Mouse (Mus musculus) regulatory T cell (primary cell): ENCODE results near the gene Pfkfb2.

Source experiments
- in situ Hi-C: fragments of 300-600 bp; cut with MboI, MseI; formaldehyde crosslinking; loops from one replicate; pipeline ENCODE4 v1.15.1; 2025; ENCODE audit warnings: high pct_unique_total_duplicates

Gene Pfkfb2

DNA sequence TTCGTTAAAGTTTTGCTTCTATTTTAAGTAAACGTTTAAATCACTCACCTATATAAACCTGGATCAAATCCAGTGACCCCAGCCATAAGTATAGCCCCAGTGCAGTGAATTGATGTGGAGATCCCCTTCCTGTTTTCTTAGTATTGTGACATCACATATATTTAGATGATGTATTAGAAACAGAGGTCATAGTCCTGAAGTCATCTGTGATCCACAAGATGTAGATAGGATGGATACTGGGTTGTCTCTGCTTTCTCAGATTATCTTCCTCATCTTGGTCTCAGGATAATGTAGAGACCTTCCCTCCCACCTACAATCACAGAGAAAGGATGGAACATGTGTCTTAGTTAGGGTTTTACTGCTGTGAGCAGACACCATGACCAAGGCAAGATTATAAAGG lies at the start of gene Pfkfb2:
Pfkfb2 (minus strand) TSS at position 101 of the 400 bp plus-strand sequence.
- in situ Hi-C loops = no loop called here

DNA sequence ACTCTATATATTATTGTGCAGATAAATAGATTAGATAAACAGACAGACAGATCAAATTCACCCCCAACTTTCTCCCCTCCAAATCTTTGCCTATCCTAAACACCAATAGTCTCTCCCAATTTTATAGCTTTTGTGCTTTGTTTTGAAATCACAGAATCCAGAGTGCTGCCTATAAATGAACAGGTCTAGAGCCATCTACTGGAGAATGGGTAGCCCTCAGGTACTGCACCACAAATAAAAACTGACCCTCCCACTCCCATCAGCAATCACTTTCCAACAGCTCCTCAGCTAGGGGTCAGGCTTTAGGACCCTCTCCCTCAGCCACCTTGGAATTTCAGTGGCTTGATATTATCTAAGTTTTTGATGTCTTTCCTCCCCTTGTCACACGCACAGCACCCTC lies 47.6 kb upstream of the Pfkfb2 start:
- in situ Hi-C loops = no loop called here

DNA sequence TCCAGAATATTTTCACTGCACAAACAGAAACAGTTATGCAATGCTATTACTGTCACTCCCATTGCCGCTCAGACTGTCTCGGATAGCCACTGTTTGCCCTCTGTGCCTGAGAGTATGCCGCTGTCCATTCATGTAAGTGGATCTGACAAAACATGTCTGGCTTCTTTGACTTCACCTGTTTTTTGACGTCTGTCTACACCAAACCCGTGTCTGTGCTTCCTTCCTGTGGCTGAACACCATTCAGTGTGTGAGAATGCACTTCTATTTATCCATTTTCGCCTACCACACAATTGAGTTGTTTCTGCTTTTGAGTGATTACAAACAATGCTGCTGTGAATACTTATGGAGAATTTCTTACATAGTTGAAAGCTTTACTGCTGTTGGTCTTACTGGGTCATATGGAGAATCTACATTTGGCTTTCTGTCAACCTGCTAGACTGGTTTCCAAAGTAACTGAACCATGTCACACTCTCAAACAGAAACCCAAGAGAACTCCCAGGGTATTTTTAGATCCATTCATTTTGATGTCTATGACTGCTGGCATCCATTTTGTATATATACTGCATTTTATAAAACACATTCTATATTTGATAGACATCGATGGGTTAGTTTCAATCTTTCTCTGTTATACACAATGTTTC lies 46.8 kb upstream of the Pfkfb2 start:
- in situ Hi-C loops = no loop called here

DNA sequence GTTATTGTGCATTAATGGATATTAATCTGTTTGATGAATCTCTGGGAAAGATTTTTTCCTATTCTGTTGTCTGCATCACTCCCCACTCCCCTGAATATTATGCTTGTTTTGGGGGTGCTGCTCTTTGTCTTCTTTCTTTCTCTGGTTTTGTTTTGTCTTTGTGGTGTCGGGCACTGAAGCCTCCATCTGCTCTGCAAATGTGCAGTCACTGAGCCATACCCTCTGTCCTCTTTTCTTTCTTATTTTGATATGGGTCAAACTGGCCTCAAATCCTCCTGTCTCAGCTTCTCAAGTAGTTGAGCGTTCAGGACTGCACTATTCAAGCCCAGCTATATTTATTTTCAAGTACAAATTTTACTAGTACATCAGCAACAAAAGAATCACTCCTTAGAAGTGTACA lies 46.2 kb upstream of the Pfkfb2 start:
- in situ Hi-C loops = no loop called here

DNA sequence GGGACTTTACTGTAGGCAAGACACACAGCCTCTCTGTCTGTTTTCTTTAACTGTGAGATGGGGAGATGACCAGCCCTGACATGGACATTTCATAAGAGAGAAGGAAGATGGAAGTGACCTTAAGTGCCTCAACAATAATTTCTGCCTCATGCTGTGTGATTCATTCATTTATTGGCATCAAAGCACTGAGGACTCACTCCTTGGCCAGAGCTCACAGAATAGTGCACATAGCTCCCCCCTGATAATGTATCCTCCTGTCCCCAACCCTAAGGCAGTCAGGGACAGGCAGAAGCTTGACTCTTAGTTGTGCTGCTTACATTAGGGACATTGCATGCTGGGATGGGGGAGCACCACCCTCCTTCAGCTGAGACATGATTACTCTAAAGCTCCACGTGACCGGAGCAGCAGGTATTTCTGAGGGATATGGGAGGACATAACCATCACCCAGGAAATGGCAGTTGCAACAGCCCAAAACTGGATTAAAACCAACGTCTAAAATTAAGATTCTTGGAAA lies 42.0 kb upstream of the Pfkfb2 start:
- in situ Hi-C loops = no loop called here

DNA sequence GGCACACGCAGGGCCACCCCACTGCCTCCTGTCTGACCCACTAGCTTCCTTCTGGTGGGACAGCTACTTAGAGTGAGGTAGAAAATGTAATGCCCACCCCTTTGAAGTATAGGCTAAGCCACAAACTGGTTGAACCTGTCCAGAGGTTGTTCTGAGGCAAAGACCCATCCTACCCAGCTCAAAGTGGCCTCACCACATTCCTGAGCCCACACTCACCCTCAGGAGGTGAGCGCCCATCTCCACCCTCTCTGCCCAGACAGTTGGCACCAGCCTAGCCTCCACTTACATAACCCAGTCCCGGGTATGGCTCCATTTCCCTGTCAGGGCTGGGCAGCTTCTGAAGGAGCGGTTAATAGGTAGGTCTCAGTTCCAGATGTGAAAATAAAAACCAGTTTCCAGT lies 41.4 kb upstream of the Pfkfb2 start:
- in situ Hi-C loops = no loop called here

DNA sequence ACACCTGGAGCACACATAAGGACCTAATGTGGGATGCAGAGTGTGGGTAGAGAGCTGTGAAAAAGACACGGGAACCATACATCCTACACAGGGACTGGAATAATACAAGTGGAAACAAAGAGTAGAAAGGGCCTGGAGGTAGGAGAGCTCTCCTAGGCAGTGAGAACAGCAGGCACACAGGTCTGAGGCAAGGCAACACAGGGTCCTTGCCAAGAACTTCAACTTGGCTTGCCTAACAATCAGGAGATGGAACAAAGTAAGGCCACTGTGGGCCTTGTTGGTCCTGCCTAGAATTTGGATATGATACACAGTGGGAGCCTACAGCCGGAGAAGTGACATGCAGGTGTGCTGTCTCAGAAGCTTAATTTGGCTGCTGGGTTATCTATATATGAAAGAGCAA lies 40.9 kb upstream of the Pfkfb2 start:
- in situ Hi-C loops = no loop called here

DNA sequence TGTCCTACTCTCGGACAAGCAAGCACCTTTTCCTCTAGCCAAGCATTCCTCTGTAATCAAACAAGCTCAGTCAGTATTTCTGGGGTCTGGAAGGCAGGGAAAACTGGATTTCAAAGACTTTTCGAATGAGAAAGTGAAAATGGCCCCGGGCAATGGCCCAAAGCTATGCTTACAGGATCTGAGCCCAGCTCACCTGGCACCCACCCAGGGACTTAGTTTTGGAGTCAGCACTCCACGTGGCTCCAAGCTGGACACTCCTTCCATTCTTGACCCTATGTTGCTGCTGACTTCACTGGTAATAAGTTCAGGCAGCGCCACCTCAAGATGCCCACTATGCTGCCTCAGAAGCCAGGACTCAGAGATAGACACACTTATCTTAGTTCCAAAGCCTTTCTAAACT lies 38.0 kb upstream of the Pfkfb2 start:
- in situ Hi-C loops = no loop called here

DNA sequence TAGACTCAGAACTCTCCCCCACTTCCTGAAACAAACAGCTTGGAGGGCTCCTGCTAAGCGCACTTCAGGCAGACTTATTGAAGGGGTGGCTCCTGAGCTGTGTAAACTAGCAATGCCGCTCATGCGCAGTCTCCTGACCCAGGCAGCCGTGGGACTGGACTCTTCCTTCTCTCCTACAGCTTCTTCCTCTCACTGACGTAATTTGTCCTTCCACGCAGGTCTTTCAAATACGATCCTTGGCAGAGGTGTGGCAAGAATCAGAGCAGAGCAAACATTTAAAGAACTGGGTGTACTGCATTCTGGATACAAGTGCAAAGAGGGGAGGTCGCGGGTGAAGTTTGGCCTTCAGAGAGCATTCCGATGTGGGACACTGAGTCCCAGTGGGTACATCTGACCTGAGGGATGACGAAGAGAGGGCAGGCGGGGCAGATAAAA lies 35.0 kb upstream of the Pfkfb2 start:
- in situ Hi-C loops = no loop called here

DNA sequence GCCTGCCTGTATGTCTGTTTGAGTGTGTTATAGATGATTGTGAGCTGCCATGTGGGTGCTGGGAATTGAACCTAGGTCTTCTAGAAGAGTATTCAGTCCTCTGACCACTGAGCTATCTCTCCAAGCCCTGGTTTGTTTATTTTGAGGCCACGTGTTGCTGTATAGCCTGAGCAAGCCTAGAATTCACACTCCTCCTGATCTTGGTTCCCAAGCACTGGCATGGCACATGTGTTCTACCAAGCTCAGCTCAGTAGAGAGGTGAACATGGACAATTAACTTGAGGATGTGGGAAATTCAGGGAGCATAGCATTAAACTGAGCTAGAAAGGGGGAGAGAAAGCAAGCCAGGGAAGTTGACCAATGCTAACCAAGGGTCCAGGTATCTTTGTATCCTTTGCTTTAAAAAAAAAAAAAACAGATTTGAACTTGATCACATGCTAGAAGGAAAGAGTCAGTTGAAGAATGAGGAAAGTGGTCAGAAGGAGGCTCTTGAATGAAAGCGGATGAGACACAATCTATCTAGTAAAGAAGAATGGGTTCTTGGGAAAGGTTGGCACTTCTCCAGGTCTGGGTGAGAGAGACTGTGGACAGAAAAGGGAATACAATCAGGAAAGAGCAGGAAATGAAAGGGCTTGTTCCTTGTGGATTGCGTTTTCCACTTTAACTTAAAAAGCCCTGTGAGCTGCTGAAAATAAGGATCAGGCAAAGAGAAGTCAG lies 33.1 kb upstream of the Pfkfb2 start:
- in situ Hi-C loops = no loop called here

DNA sequence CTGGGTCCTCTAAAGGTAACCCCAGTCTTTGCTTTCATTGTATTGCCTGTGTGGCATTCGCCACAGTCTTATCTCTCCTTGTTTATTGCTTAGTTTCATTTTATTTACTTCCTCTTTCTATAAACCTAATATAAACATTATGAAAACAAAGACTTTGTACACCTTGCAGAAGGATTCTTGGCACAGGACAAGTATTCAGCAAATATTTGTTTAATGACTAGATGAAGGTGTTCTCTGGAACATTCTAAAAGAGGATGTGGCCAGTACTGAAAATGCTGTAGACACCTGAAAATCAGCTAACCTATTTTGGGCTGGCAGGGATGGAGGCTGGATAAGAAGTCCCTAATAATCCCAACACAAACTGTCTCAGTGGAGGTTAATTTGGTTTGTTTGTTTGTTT lies 32.5 kb upstream of the Pfkfb2 start:
- in situ Hi-C loops = no loop called here

DNA sequence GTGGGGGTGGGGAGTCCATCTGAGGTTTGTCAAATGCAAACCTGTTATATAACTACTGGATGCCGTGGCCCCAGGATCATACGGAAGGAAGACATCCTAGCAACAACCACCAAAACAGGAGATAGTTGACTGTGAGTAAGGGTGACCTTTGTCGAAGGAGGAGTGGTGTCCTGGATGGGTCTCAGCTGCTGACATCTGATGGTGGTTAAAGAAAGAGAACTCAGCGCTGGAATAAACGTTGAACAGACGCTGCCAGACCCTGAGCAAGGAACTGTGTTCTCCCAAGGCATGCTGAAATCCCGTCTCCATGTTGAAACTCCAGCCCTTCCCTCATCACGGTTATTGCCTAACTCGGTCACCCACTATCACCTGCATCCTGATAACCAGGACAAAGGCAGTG lies 30.6 kb upstream of the Pfkfb2 start:
- in situ Hi-C loops = no loop called here

DNA sequence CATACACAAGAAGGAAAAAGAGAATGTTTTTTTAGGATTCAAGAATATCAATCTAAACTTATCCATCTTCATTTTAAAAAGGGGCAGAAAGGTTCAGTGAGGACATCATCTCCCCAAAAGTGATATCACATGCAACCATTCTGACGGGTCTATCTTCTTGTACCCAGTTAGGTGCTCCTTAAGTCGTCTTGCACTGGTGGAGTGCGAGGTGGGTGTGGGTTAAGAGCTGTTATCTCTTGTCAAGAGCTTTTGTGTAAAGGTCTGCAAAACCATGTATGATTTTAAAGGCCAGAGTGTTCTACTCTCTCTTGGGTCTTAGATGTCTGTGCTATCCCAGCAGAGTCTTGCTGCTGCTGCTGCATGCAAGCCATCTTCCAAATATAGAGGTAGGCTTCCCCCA lies 17.8 kb upstream of the Pfkfb2 start:
- in situ Hi-C loops = no loop called here

DNA sequence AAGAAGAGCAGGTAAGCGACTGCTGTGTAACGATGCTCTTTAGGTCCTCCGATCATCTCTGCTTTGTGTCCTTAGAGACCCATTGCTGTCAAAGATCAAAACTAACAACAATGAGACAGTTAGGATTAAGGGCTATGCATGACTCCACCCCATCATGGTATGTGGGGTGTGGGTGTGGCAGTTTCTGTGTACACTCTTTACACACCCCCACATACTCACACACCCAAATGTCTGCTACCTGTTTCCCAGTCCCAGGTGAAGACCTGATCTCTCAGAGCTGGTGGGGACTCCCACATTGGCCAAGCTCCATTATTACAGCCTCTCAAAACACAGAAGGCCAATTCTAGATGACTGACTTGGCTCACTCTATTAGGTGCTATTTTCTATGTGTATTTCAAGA lies 16.5 kb upstream of the Pfkfb2 start:
- in situ Hi-C loops = no loop called here

DNA sequence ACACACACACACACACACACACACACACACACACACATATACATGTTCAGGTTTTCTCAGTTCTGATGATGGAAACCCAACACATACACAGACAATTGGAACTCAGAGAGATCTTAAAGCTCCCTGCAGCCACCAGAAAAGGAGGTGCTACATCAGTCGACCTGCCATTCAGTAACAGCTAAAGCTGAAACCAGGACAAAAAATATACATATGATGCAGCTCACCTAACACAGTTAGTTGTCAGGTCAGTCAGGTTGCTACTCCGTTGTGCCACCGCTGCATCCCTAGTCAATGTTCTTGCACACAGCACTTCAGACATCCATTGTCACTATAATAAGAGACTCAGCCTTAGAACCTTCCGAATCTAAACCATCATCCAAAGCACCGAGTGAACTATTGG lies 15.9 kb upstream of the Pfkfb2 start:
- in situ Hi-C loops = loop anchor here (5.0 kb wide), 1 partner anchor 53 kb away; no protein-coding TSS in a partner anchor

DNA sequence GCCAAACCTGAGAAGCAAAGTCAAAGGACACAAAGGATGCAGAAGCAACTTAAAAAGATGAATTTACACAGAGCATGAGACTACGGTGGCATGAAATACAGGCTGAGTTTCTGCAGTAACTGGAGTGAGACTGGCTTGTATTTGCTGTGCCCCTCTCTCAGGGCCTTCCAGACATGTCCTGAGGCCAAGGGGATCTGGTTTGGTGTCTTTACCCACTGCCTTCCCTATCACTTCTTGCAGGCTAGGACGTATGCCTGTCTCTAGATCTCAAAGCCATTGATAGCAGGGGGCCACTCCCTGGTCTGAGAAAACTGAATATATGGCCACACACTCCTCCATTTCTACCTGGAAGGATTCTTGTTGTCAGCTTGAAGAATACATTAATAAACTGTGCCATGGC lies 15.2 kb upstream of the Pfkfb2 start:
- in situ Hi-C loops = loop anchor here (5.0 kb wide), 1 partner anchor 52 kb away; no protein-coding TSS in a partner anchor

DNA sequence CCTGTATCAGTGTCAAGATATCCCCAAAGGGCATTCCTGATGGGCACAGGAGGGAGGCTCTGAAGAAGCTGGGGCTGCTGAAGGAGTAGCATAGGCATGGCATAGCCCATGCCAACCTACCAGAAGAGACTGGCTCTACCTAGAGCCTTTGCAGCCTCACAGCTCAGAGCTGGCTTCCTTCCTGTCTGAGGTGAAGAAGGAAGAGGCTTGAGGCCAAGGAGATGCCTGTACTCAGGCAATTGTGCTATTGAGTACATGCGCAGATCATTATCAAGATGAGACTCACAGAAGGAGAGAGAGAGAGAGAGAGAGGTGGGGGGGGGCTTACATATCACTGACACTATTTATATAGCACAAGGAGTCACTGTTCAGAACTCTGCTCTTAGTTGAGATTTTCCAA lies 14.7 kb upstream of the Pfkfb2 start:
- in situ Hi-C loops = loop anchor here (5.0 kb wide), 1 partner anchor 51 kb away; no protein-coding TSS in a partner anchor

DNA sequence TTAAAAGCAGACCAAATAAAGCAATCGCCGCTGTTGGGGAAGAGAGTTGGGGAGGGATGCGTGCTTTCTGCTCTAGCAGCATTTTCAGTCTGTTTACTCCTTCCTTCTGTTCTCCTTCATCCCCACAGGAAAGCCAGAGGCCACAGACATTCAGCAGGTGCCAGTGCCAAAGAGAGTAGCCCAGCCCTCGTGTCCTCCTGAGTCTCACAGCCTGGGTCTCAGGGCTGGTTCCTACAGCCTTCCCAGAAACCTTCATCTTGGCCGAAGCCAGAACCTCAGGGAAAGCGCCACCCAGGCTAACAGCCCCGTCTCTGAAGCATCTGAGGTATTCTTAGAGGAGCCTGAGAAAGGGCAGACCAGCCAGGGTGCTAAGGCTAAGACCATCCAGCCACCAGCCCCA lies 13.1 kb upstream of the Pfkfb2 start:
- in situ Hi-C loops = loop anchor here (5.0 kb wide), 1 partner anchor 50 kb away; no protein-coding TSS in a partner anchor

DNA sequence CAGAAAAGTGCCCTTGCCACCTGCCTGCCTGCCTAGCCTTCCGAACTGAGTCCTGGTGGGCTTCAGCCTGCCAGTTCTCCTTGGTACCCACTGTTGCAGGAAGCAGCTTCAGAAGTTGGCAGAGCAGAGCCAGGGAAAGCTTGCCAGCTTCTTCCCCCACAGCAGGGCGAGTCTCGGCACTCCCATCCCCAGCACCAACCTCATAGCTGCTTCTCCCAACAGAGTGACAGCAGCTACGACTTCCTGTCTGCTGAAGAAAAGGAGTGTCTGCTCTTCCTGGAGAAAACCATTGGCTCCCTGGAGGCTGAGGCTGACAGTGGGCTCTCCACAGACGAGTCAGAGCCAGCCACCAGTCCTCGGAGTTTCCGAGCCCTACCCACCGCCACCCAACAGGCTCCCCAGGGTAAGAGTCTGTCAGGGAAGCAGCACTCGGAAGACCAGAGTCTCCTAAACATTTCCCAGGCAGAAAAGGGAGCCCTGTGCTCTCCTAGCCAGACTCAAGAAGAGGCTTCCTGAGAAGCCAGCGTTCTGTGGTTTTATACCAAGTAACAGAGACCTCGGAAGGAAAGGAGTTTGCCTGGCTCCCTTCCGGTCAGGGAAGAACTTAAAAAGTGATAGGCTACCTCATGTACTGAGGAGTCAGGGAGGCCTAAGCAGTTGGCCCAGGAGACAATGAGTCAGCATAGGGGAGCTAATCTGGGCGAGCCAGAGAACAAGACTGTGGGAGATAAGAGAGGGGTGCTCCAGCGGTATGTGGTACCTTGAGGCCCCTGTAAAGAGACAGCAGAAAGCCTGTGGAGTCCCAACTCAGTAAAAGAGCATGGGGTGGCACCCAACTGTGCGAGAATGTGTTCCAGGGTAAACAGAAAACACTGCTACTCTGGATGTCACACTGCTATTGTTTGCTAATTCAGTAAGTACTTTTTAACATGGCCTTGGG lies 12.0 kb upstream of the Pfkfb2 start:
- in situ Hi-C loops = loop anchor here (5.0 kb wide), 1 partner anchor 49 kb away; no protein-coding TSS in a partner anchor

DNA sequence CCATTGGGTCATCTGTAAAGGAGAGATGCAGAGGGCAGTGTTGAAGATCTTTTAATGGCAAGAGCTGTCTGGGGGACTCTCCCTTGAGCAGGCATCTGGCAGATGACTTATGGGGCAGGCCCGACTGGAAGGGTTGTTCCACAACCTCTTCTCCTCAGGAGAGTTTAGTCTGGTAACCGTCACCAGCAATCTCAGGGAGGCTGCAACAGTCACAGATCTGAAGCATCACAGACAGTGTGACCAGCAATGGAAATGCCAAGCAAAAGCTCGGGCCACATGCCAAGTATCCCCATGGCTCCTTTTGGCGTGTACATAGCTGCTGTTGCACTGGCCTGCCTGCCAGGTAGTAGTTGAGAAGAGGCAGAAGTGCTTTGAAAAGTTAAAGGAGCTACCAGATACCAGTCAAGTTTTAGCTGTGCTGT lies 11.2 kb upstream of the Pfkfb2 start:
- in situ Hi-C loops = loop anchor here (5.0 kb wide), 1 partner anchor 48 kb away; no protein-coding TSS in a partner anchor

DNA sequence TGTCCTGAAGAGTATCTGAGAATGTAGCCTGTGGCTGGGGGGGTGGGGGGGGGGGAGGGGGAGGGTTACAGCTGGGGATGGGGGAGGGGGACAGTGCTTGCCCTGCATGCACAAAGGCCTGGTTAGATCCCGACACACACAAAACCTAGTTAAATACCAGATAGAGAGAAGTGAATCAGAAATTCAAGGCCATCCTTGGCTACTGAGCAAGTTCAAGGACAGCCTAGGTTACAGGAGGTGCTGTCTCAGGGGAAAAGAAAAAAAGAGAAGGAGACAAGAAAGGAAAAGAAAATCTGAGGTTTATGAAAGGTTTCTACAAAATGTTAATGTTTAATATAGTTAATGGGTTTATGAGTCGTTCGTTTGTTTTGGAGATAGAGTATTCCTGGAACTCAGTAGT lies 10.6 kb upstream of the Pfkfb2 start:
- in situ Hi-C loops = loop anchor here (5.0 kb wide), 1 partner anchor 47 kb away; no protein-coding TSS in a partner anchor
